Mouse (Mus musculus): Measurements from ENCODE around the gene Wdr76. TPM values are rescaled to one million over a fixed set of nuclear protein-coding genes. Genes with fewer than 3 reads are reported as not detected.

The Wdr76 gene
- polyA plus RNA-seq, 1 experiment from 2014 or later = 10.8 TPM

GRCm38 (mm10) chr2:121525056-121525455 is 18.5 kb downstream of the Wdr76 start:
- no peak overlapping the region for H3K4me3 ChIP-seq
- no peaks in the 10 kb centered on the region for H3K9me3 ChIP-seq (replicated peaks)
- H3K27me3 ChIP-seq (replicated peaks) = no peaks in the 10 kb centered on the region
- 92% methylated on average over 2 of the region's 2 CpGs for WGBS (ENCODE audit: insufficient replicate concordance)
- no peak for ATAC-seq
- no peak overlapping the region for H3K4me2 ChIP-seq
- no peak overlapping the region for H3K27ac ChIP-seq
- peaks cover 81% of the 10 kb centered on the region for H3K36me3 ChIP-seq
- no peak overlapping the region for H3K9ac ChIP-seq
- no peaks in the 10 kb centered on the region for H3K4me1 ChIP-seq

GRCm38 (mm10) chr2:121544829-121545228 is 38.3 kb downstream of the Wdr76 start:
- ATAC-seq = no peak
- H3K9ac ChIP-seq = no peak overlapping the region
- no peak overlapping the region for H3K4me3 ChIP-seq
- no peaks in the 10 kb centered on the region for H3K4me1 ChIP-seq
- no peak overlapping the region for H3K4me2 ChIP-seq
- H3K36me3 ChIP-seq = peaks cover 71% of the 10 kb centered on the region
- WGBS (ENCODE audit: insufficient replicate concordance) = 86% methylated on average over 3 of the region's 3 CpGs
- no peak overlapping the region for H3K27ac ChIP-seq
- no peaks in the 10 kb centered on the region for H3K9me3 ChIP-seq (replicated peaks)
- no peaks in the 10 kb centered on the region for H3K27me3 ChIP-seq (replicated peaks)

- 87% methylated on average over 6 of the region's 6 CpGs for WGBS (ENCODE audit: insufficient replicate concordance)
Measured at GRCm38 (mm10) chr2:121549630-121550029, 43.1 kb downstream of the Wdr76 start.

GRCm38 (mm10) chr2:121551271-121551670 is 44.7 kb downstream of the Wdr76 start:
- H3K4me2 ChIP-seq = no peak overlapping the region
- peaks cover 17% of the 10 kb centered on the region for H3K36me3 ChIP-seq

More at GRCm38 (mm10) chr2:121549630-121550029, 43.1 kb downstream of the Wdr76 start:
- Histone ChIP-seq H3K27me3 (replicated peaks) (no peaks in the 10 kb centered on the region), H3K27ac (no peak overlapping the region), H3K4me1 (peaks cover 6% of the 10 kb centered on the region; the same call in 1 of the 2 replicates), H3K4me3 (no peak overlapping the region), H3K4me2 (no peak overlapping the region), H3K9ac (no peak overlapping the region), H3K36me3 (peaks cover 31% of the 10 kb centered on the region), H3K9me3 (replicated peaks) (no peaks in the 10 kb centered on the region)
- no peak for ATAC-seq

GRCm38 (mm10) chr2:121563117-121563516 is 56.6 kb downstream of the Wdr76 start:
- no peaks in the 10 kb centered on the region for H3K36me3 ChIP-seq
- H3K4me1 ChIP-seq = peaks cover 17% of the 10 kb centered on the region
- H3K27ac ChIP-seq = no peak overlapping the region
- no peak overlapping the region for H3K4me3 ChIP-seq
- peak; percentile 84 for ATAC-seq
- H3K27me3 ChIP-seq (replicated peaks) = no peaks in the 10 kb centered on the region
- 14% methylated on average over 3 of the region's 3 CpGs for WGBS (ENCODE audit: insufficient replicate concordance)
- no peaks in the 10 kb centered on the region for H3K9me3 ChIP-seq (replicated peaks)
- no peak overlapping the region for H3K9ac ChIP-seq
- no peak overlapping the region for H3K4me2 ChIP-seq

More at GRCm38 (mm10) chr2:121551271-121551670, 44.7 kb downstream of the Wdr76 start:
- Histone ChIP-seq H3K9me3 (replicated peaks) (no peaks in the 10 kb centered on the region), H3K27me3 (replicated peaks) (no peaks in the 10 kb centered on the region), H3K27ac (no peak overlapping the region), H3K4me3 (no peak overlapping the region), H3K9ac (no peak overlapping the region), H3K4me1 (peaks cover 6% of the 10 kb centered on the region; the same call in 1 of the 2 replicates)
- no peak for ATAC-seq
- WGBS (ENCODE audit: insufficient replicate concordance) = 75% methylated on average over 8 of the region's 8 CpGs

- no peak overlapping the region for H3K9ac ChIP-seq
- H3K4me3 ChIP-seq = no peak overlapping the region
- H3K27me3 ChIP-seq (replicated peaks) = peaks cover 10% of the 10 kb centered on the region; the same call in 1 of the 2 replicates
- H3K27ac ChIP-seq = no peak overlapping the region
- 51% methylated on average over 5 of the region's 5 CpGs for WGBS (ENCODE audit: insufficient replicate concordance)
- peaks cover 17% of the 10 kb centered on the region for H3K4me1 ChIP-seq
- no peaks in the 10 kb centered on the region for H3K36me3 ChIP-seq
- H3K4me2 ChIP-seq = no peak overlapping the region
- H3K9me3 ChIP-seq (replicated peaks) = no peaks in the 10 kb centered on the region
- ATAC-seq = no peak
Measured at GRCm38 (mm10) chr2:121565911-121566310, 59.4 kb downstream of the Wdr76 start.

- no peak overlapping the region for H3K27ac ChIP-seq
Measured at GRCm38 (mm10) chr2:121570049-121570448, 63.5 kb downstream of the Wdr76 start.

GRCm38 (mm10) chr2:121570999-121571655 is 64.6 kb downstream of the Wdr76 start:
- H3K9ac ChIP-seq = no peak overlapping the region
- H3K27ac ChIP-seq = no peak overlapping the region
- H3K36me3 ChIP-seq = no peaks in the 10 kb centered on the region
- H3K4me1 ChIP-seq = peaks cover 10% of the 10 kb centered on the region
- H3K9me3 ChIP-seq (replicated peaks) = no peaks in the 10 kb centered on the region
- no peak for ATAC-seq
- peaks cover 15% of the 10 kb centered on the region; the same call in 1 of the 2 replicates for H3K27me3 ChIP-seq (replicated peaks)
- no peak overlapping the region for H3K4me2 ChIP-seq
- no peak overlapping the region for H3K4me3 ChIP-seq
- 58% methylated on average over 8 of the region's 8 CpGs for WGBS (ENCODE audit: insufficient replicate concordance)

More at GRCm38 (mm10) chr2:121570049-121570448, 63.5 kb downstream of the Wdr76 start:
- Histone ChIP-seq H3K9ac (no peak overlapping the region), H3K4me2 (no peak overlapping the region), H3K9me3 (replicated peaks) (no peaks in the 10 kb centered on the region), H3K27me3 (replicated peaks) (peaks cover 15% of the 10 kb centered on the region; the same call in 1 of the 2 replicates), H3K36me3 (no peaks in the 10 kb centered on the region), H3K4me3 (no peak overlapping the region), H3K4me1 (peaks cover 10% of the 10 kb centered on the region)
- ATAC-seq = no peak
- WGBS (ENCODE audit: insufficient replicate concordance) = 74% methylated on average over 3 of the region's 3 CpGs

GRCm38 (mm10) chr2:121571780-121572179 is 65.3 kb downstream of the Wdr76 start:
- no peaks in the 10 kb centered on the region for H3K9me3 ChIP-seq (replicated peaks)
- WGBS (ENCODE audit: insufficient replicate concordance) = 17% methylated on average over 7 of the region's 7 CpGs

GRCm38 (mm10) chr2:121574066-121574630 is 67.6 kb downstream of the Wdr76 start:
- Histone ChIP-seq H3K4me2 (0 out of 2 replicates have a peak overlapping the region, but pooled peaks have one; percentile 7), H3K9ac (no peak overlapping the region), H3K27me3 (replicated peaks) (peaks cover 7% of the 10 kb centered on the region; the same call in 1 of the 2 replicates), H3K9me3 (replicated peaks) (no peaks in the 10 kb centered on the region), H3K27ac (no peak overlapping the region), H3K4me3 (no peak overlapping the region), H3K4me1 (peaks cover 10% of the 10 kb centered on the region), H3K36me3 (no peaks in the 10 kb centered on the region)
- 58% methylated on average over 9 of the region's 9 CpGs for WGBS (ENCODE audit: insufficient replicate concordance)
- 0 out of 2 replicates have a peak, but pooled peaks have one; percentile 42 for ATAC-seq

More at GRCm38 (mm10) chr2:121571780-121572179, 65.3 kb downstream of the Wdr76 start:
- peak; percentile 71; the same call in 1 of the 2 replicates for ATAC-seq
- Histone ChIP-seq H3K27ac (no peak overlapping the region), H3K4me1 (peaks cover 10% of the 10 kb centered on the region), H3K4me3 (no peak overlapping the region), H3K4me2 (no peak overlapping the region), H3K36me3 (no peaks in the 10 kb centered on the region), H3K27me3 (replicated peaks) (peaks cover 15% of the 10 kb centered on the region; the same call in 1 of the 2 replicates), H3K9ac (no peak overlapping the region)

- Histone ChIP-seq H3K4me3 (no peak overlapping the region), H3K27ac (no peak overlapping the region), H3K36me3 (no peaks in the 10 kb centered on the region), H3K27me3 (replicated peaks) (peaks cover 6% of the 10 kb centered on the region; the same call in 1 of the 2 replicates), H3K4me1 (peaks cover 10% of the 10 kb centered on the region), H3K9ac (no peak overlapping the region), H3K9me3 (replicated peaks) (no peaks in the 10 kb centered on the region), H3K4me2 (no peak overlapping the region)
- no peak for ATAC-seq
- 74% methylated on average over 8 of the region's 8 CpGs for WGBS (ENCODE audit: insufficient replicate concordance)
Measured at GRCm38 (mm10) chr2:121575741-121576201, 69.2 kb downstream of the Wdr76 start.

- Histone ChIP-seq H3K27ac (no peak overlapping the region), H3K9ac (no peak overlapping the region), H3K27me3 (replicated peaks) (no peaks in the 10 kb centered on the region), H3K36me3 (no peaks in the 10 kb centered on the region), H3K4me1 (peaks cover 15% of the 10 kb centered on the region), H3K9me3 (replicated peaks) (no peaks in the 10 kb centered on the region), H3K4me2 (no peak overlapping the region), H3K4me3 (no peak overlapping the region)
- no peak for ATAC-seq
- WGBS (ENCODE audit: insufficient replicate concordance) = 80% methylated on average over 13 of the region's 13 CpGs
Measured at GRCm38 (mm10) chr2:121582809-121583376, 76.4 kb downstream of the Wdr76 start.

Data from liver, embryonic 12.5 days (tissue).